24 mouse cellular contexts compared by ENCODE assay signal in the genomic region with DNA sequence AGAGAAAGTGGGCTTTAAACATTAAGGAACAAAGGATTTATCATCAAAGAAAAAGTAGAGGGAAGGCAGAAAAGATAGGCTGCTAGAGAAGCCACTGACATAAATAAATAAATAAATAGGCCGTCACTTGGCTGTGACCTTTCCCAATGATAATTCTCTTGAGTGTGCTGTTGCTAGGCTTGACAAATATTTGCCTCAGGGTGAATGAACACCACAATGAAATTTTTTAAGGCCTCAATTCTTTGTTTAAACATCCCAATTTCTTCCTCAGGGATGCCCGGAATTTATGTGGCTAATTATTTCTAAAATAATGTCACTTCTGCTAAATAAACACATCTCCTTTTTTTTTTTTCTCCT.
DNase-seq lines count a peak whose midpoint lies in the region; ATAC-seq and TF ChIP-seq lines count a peak whose summit lies in the region.
"Had no signal": no experiment of that assay in that cellular context is flagged by ENCODE, and none has a peak within 500 bp of the region (broad histone marks: within the 10 kb centered on the region; RNA-seq: fewer than 3 reads in every experiment).

No protein-coding gene starts in this region.

- POLR2A ChIA-PET in Patski (lab: Charles Lee), result no interaction called here

- no peaks in the 10 kb centered on the region for H3K27me3 ChIP-seq in heart, embryonic 14.5 days (ENCODE audit: control insufficient read depth, insufficient read depth, low read length)
- no peaks in the 10 kb centered on the region for H3K27me3 ChIP-seq in heart, embryonic 11.5 days (ENCODE audit: control insufficient read depth, insufficient read depth, low read length)
- H3K27me3 ChIP-seq in intestine, embryonic 15.5 days (replicated peaks), result no peaks in the 10 kb centered on the region
- no peaks in the 10 kb centered on the region for H3K27me3 ChIP-seq in intestine, postnatal 0 days (replicated peaks; ENCODE audit: control insufficient read depth, insufficient read depth, low read length)
- no peaks in the 10 kb centered on the region for H3K27me3 ChIP-seq in Patski
- H3K27me3 ChIP-seq: embryonic facial prominence, embryonic 12.5 days; limb, embryonic 13.5 days; lung, embryonic 15.5 days had no signal

- 51% methylated on average over 2 of the region's 2 CpGs for WGBS in heart, embryonic 14.5 days
- 55% methylated on average over 2 of the region's 2 CpGs for WGBS in heart, embryonic 11.5 days (ENCODE audit: insufficient replicate concordance)
- 59% methylated on average over 2 of the region's 2 CpGs for WGBS in intestine, embryonic 15.5 days
- 53% methylated on average over 2 of the region's 2 CpGs for WGBS in intestine, postnatal 0 days

- H3K36me3 ChIP-seq in heart, embryonic 14.5 days (ENCODE audit: control insufficient read depth, insufficient read depth, low read length), result 0 out of 2 replicates have a peak, but pooled peaks cover 3% of the 10 kb centered on the region
- H3K36me3 ChIP-seq in heart, embryonic 11.5 days (ENCODE audit: control insufficient read depth, insufficient read depth, low read length), result no peaks in the 10 kb centered on the region
- H3K36me3 ChIP-seq in intestine, embryonic 15.5 days, result 0 out of 2 replicates have a peak, but pooled peaks cover 2% of the 10 kb centered on the region
- peaks cover 8% of the 10 kb centered on the region; the same call in 1 of the 2 replicates for H3K36me3 ChIP-seq in intestine, postnatal 0 days (ENCODE audit: control insufficient read depth, insufficient read depth)
- H3K36me3 ChIP-seq: lung, embryonic 15.5 days; midbrain, embryonic 10.5 days had no signal

- H3K9me3 ChIP-seq in heart, embryonic 14.5 days (ENCODE audit: control insufficient read depth, low read length), result no peaks in the 10 kb centered on the region
- H3K9me3 ChIP-seq in heart, embryonic 11.5 days (replicated peaks; ENCODE audit: control insufficient read depth, low read length), result no peaks in the 10 kb centered on the region
- no peaks in the 10 kb centered on the region for H3K9me3 ChIP-seq in intestine, embryonic 15.5 days
- no peaks in the 10 kb centered on the region for H3K9me3 ChIP-seq in intestine, postnatal 0 days (ENCODE audit: control insufficient read depth)
- H3K9me3 ChIP-seq: embryonic facial prominence, embryonic 12.5 days; limb, embryonic 13.5 days; lung, embryonic 15.5 days; midbrain, embryonic 10.5 days had no signal

- ATAC-seq in heart, embryonic 14.5 days (ENCODE audit: insufficient number of reproducible peaks, insufficient read depth, low FRiP score, low read depth), result no peak
- no peak for ATAC-seq in heart, embryonic 11.5 days (replicated peaks; ENCODE audit: insufficient number of reproducible peaks, low FRiP score, low TSS enrichment)
- ATAC-seq in intestine, embryonic 15.5 days, result peak; percentile 31; the same call in 1 of the 2 replicates
- ATAC-seq in intestine, postnatal 0 days, result no peak
- ATAC-seq in Patski, result peak; percentile 37
- ATAC-seq: forebrain, embryonic 14.5 days had no signal

- peak overlapping the region; percentile 22 to 41; a peak in 2 of 4 replicates for H3K27ac ChIP-seq in heart, embryonic 14.5 days (replicated peaks in 1 of 2; ENCODE audit: control insufficient read depth in 1 of 2, insufficient read depth in 1 of 2, low read depth in 2 of 2, low read length in 2 of 2)
- H3K27ac ChIP-seq in heart, embryonic 11.5 days (ENCODE audit: low read depth, low read length), result no peak overlapping the region
- H3K27ac ChIP-seq in intestine, embryonic 15.5 days, result no peak overlapping the region
- no peak overlapping the region for H3K27ac ChIP-seq in intestine, postnatal 0 days (ENCODE audit: low read depth, low read length)
- H3K27ac ChIP-seq: embryonic facial prominence, embryonic 12.5 days; limb, embryonic 13.5 days; lung, embryonic 15.5 days; midbrain, embryonic 10.5 days; stomach, postnatal 0 days had no signal

- H3K4me3 ChIP-seq in heart, embryonic 14.5 days (ENCODE audit: control insufficient read depth in 1 of 2, insufficient read depth in 1 of 2, low read depth in 1 of 2, low read length in 2 of 2), result no peak overlapping the region
- H3K4me3 ChIP-seq in heart, embryonic 11.5 days (ENCODE audit: low read depth, low read length), result no peak overlapping the region
- H3K4me3 ChIP-seq in intestine, embryonic 15.5 days (replicated peaks), result no peak overlapping the region
- H3K4me3 ChIP-seq in intestine, postnatal 0 days (ENCODE audit: low read depth, low read length), result no peak overlapping the region
- H3K4me3 ChIP-seq: embryonic facial prominence, embryonic 12.5 days; limb, embryonic 13.5 days; lung, embryonic 15.5 days; midbrain, embryonic 10.5 days had no signal

- in situ Hi-C loops in Patski (cut with MboI; ENCODE audit: low pct_unique_long_range_greater_than_20kb), result loop anchor here (25.0 kb wide), 1 partner anchor 213 kb away; a partner anchor contains a TSS

- peak; percentile 57 for DNase-seq in Muller cell, postnatal 12 days (ENCODE audit: inconsistent ontology term)
- no peak for DNase-seq in Patski (ENCODE audit: low read depth, low spot score)
- DNase-seq in adrenal gland, postnatal 36 days, result no peak
- DNase-seq: adrenal gland, postnatal 10 days; cerebellum, adult 11 months; cerebellum, adult 9-10 months; cerebellum, postnatal 36 days; embryo, embryonic 11 days; gastrocnemius, postnatal 14 days; right cerebral cortex, adult 18-20 months; right cerebral cortex, postnatal 4 days; thymus, adult 18-20 months; thymus, postnatal 25 days had no signal

- CTCF ChIA-PET in Patski (lab: Charles Lee), result interaction anchor here (0.7 to 2.6 kb wide), 4 partner anchors 8 to 219 kb away, joined by 3 to 9 read pairs (median 4); a partner anchor contains a TSS

- no peak overlapping the region for H3K9ac ChIP-seq in heart, embryonic 14.5 days (ENCODE audit: low read length)
- no peak overlapping the region for H3K9ac ChIP-seq in heart, embryonic 11.5 days (ENCODE audit: low read depth, low read length)
- H3K9ac ChIP-seq in intestine, embryonic 15.5 days, result no peak overlapping the region
- H3K9ac ChIP-seq in intestine, postnatal 0 days (ENCODE audit: low read depth, low read length), result no peak overlapping the region
- H3K9ac ChIP-seq: embryonic facial prominence, embryonic 12.5 days; limb, embryonic 13.5 days; lung, embryonic 15.5 days had no signal

- H3K4me2 ChIP-seq in heart, embryonic 14.5 days (ENCODE audit: low read length), result no peak overlapping the region
- no peak overlapping the region for H3K4me2 ChIP-seq in heart, embryonic 11.5 days
- no peak overlapping the region for H3K4me2 ChIP-seq in intestine, embryonic 15.5 days (replicated peaks)
- H3K4me2 ChIP-seq in intestine, postnatal 0 days (replicated peaks; ENCODE audit: low read depth), result no peak overlapping the region
- H3K4me2 ChIP-seq: embryonic facial prominence, embryonic 12.5 days; limb, embryonic 13.5 days; liver, embryonic 11.5 days; lung, embryonic 15.5 days had no signal

- peaks cover 3 to 25% of the 10 kb centered on the region in 2 experiments; a peak in 3 of 4 replicates for H3K4me1 ChIP-seq in heart, embryonic 14.5 days (ENCODE audit: control insufficient read depth in 2 of 2, insufficient read depth in 2 of 2, low read length in 2 of 2)
- peaks cover 9% of the 10 kb centered on the region; the same call in 1 of the 2 replicates for H3K4me1 ChIP-seq in heart, embryonic 11.5 days (ENCODE audit: control insufficient read depth, insufficient read depth, low read length)
- no peaks in the 10 kb centered on the region for H3K4me1 ChIP-seq in intestine, embryonic 15.5 days (replicated peaks)
- H3K4me1 ChIP-seq in intestine, postnatal 0 days (replicated peaks; ENCODE audit: control insufficient read depth, insufficient read depth, low read length), result peaks cover 5% of the 10 kb centered on the region; the same call in 1 of the 2 replicates
- H3K4me1 ChIP-seq: embryonic facial prominence, embryonic 12.5 days; midbrain, embryonic 10.5 days had no signal

- TF ChIP-seq CTCF in intestine, postnatal 0 days (IDR thresholded peaks at IDR 0.05; ENCODE audit: low read depth), result no peak
- no peak for TF ChIP-seq CTCF in Patski (IDR thresholded peaks at IDR 0.05)

Comparison
In these comparisons a context has a peak if more than half of its experiments do, and no peak if none do; other contexts are left out.
1. ATAC-seq: peak in intestine, embryonic 15.5 days (single experiment) and Patski (single experiment); none in heart, embryonic 14.5 days (single experiment), heart, embryonic 11.5 days (single experiment) and intestine, postnatal 0 days (single experiment).
2. H3K27ac ChIP-seq: peak in heart, embryonic 14.5 days (2 of 2); none in heart, embryonic 11.5 days (single experiment), intestine, embryonic 15.5 days (single experiment) and intestine, postnatal 0 days (single experiment).